Mouse (Mus musculus): ENCODE data around the gene Olfr735.

The Olfr735 gene

DNA sequence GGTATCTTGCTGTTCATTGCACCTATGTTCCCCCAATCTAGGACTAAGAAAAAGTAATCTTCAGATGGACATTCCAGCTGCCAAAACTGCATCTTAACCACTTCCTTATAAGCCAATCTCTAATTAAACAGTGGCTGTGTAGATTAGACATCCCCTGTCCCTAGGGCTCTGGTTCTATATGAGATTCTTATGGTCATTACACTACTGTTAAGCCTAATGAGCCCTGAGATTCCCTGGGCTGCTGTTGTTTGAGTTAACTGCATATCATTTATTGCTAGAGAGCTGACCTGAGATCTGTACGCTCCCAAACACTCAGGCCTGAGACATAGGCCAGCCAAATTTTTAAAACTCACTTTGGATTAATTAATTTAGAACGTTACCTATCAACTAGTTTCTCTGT is at the start of gene Olfr735:
Gene Olfr735, minus strand, starts transcription at position 77 of the 400 bp plus-strand sequence.
- DNase-seq (ENCODE audit: low spot score) = no peak

DNA sequence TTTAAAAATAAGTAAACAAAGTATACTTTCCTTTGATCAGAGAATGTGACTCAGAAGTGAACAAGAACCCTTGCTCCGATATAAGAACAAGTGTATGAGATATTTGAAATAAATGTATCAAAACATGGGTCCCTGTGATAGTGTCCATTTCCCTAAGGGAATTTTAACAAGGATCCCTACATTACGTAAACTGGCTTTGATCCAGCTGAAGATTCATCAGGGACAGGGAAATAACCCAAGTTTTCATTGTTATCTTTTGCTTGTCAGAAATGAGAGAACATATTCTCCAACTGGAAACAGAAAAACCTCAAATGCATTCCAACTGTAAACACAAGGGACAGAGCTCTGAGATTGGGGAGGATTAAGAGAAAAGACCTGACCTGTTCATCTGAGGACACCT is 32.2 kb upstream of the Olfr735 start, which contains the start of gene Olfr736:
Gene Olfr736, plus strand, starts transcription at position 301 of the 400 bp plus-strand sequence.
- no peak for DNase-seq (ENCODE audit: low spot score)

DNA sequence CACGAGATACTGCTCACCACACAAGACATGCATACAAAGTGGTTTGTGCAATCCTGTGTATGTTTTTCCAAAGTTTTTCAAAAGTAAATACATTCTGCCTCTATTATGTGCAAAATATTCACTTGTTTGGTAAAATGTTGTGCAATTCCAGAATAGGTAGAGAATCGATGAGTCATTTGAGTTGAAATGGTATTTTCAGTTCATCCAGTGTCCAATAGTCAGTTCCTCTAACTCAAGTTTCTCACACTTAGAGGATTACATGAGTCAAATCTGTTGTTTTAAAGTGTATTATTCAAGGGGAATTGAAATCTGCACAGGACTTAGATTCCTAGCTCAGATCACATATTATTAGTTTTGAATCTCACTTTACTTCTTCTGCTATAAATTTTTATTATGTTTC is 14.9 kb upstream of the Olfr735 start:
- no peak for DNase-seq (ENCODE audit: low spot score)

DNA sequence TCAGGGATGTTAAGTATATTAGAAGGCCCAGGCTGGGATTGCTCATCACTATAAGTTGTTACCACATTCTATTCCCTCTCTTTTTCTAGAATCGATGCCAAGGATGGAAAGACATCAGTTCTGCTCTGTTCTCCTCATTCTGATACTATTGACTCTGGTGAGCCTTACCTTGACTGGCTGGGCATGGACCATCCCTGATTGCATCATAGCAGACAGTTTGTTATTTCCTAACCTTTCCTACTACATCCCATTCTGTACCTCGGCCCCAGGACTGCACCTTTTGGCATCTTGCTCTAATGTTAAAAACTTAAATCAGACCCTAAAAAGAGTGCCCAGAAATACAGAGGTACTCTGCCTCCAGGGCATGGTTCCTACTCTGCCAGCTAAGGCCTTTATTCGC is 11.8 kb upstream of the Olfr735 start:
- DNase-seq (ENCODE audit: low spot score) = no peak

DNA sequence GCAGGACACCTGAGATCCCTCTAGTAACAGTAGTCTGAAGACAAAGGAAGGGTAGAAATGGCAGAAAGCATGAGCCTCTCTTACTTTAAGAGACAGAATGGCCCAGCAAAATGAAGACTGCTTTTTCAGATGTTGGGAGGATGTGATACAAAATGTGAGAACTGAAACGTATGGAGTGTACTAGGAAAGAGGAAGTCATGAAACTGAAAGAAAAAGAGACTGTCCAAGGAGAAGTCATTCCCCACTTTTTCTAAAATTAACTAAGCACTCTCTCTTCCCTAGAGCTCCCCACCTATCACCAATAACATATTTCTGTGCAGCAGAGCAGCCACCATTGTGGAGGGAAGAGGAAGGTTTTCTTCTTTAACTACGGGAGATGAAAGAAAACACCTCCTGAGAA is 8.9 kb upstream of the Olfr735 start, which contains the start of gene Tlr11:
Gene Tlr11, plus strand, starts transcription at position 322 of the 400 bp plus-strand sequence.
- no peak for DNase-seq (ENCODE audit: low spot score)

DNA sequence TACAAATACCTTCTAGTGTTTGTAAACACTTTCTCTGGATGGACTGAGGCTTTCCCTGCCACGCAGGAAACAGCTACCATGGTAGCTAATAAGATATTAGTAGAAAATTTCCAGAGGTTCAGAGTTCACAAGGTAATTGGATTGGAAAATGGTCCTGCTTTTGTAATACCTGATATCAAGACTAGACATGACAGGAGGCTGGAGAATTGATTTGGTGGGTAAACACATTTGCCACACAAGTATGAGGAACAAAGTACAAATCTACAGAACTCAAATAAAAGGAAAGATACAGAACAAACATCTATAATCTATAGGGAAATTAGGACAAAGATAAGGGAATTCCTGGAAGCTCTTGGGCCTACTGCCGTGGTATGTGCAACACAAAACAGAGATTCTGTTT is 8.1 kb upstream of the Olfr735 start:
- no peak for DNase-seq (ENCODE audit: low spot score)

DNA sequence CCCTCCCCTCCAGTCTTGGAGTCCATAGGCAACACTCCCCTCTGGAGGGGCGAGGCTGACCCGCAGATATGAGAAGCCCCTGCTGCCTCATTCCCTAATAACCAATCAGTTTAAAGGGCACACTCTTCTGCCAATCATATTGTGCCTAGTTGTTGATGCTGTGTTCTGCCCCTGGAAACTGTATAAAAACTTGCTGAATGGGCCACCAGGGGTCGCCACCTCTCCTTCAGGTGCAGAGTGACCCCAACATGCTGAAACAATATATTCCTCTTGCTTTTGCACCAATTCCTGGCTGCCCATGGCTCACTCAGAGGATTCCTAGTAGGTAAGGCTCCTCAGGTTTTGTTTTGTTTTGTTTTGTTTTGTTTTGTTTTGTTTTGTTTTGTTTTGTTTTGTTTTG is 3.8 kb upstream of the Olfr735 start:
- DNase-seq (ENCODE audit: low spot score) = no peak

DNA sequence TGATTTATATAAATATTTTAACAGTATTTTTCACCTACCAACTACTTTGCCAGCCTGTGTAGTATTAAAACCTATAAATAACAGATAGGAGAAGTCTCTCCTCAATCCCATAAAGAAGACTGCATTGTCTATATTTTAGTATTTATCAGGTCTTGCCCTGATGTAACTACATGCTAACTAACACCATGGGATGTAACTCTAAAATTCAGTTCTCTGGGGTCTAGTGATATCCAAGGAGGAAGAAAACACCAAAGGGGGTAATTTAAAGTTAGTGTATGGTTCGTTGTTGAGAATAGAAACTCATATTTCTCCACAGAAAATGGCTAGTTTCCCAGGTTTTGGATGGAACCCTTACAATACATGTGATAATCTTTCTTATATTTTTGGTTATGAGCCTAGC is 22.0 kb downstream of the Olfr735 start, which contains the start of gene Olfr734:
Gene Olfr734, minus strand, starts transcription at position 101 of the 400 bp plus-strand sequence.
- no peak for DNase-seq (ENCODE audit: low spot score)

DNA sequence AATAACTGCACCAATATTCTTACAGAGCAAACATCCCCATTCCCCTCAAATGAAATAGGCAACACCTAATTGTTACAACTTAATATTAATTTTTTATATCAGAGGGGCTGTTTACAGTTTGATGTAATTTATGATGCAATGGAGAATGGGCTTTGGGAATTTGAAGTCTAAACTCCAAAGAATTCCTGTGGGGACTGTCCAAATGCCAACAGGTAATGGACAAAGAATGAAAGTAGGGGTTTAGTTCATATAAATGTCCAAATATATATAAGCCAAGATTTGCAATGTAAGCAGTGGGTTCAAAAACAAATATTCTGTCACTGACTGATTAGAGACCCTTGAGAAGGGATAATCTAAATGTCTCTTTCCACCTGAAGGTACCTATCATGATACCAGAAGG is 47.2 kb downstream of the Olfr735 start, which contains the start of gene Olfr733:
Gene Olfr733, minus strand, starts transcription at position 101 of the 400 bp plus-strand sequence.
- DNase-seq (ENCODE audit: low spot score) = no peak
